Mouse (Mus musculus): Measurements from ENCODE around the gene Plcb4. TPM values are rescaled to one million over a fixed set of nuclear protein-coding genes. Genes with fewer than 3 reads are reported as not detected.

Gene Plcb4
- total RNA-seq, 2 experiments from 2014 or later, result 37.2 to 40.1 TPM

DNA sequence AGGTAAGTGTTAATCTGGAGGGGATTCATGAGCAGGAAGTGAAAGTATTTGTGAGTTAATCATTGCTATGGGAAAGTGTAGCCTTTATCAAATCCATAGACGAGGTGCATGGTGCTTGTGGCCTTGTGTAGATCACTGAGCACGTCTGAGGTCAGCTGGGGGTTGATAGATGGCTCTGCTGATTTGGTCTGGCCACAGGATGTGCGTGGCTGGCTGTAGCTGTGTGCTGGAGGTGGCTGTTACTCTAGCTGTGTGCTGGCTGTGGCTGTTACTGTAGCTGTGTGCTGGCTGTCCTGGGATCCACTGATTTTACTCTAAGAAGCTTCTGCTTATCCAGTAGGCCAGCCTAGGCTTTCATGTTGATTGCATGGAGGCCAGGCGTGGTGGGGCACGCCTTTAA is 91.9 kb downstream of the Plcb4 start:
- no peak for DNase-seq (ENCODE audit: low spot score in 2 of 2)

DNA sequence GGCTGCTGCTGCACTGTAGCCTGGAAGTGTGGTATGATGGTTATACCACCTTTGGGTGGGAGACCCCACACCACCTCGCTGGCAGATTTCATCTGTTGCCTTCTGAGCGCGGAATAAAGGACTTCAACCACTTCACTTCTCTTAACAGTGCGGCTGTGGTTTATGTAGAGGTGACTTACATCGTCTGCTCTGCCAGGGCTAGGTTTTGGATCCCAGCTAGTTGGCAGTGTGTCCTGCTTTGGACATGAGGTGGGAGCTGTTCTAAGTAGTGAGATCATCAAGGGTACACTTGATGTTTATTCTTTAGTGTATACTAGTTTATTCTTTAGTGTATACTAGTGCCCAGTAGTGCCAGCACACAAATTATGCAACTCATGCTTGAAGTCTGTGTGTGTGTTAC is 97.0 kb downstream of the Plcb4 start:
- no peak for DNase-seq (ENCODE audit: low spot score in 2 of 2)

DNA sequence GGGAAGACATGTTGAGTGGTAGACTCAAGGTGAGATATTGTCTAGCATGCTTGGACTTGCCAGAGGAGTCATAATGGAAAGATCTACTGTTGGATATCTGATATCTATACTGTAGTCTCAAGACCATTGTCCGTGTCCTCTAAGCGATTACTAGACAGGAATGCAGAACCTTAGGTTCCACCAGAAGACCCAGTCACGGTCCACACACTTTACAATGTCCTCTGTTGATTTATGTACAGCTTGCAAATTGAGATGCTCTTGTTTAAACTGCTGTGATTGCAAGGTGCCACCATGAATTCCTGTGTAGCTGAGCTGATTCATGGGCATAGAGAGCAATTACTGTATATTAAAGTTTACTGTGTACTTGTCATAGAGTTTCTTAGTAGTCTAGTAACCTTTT is 98.7 kb downstream of the Plcb4 start:
- no peak for DNase-seq (ENCODE audit: low spot score in 2 of 2)

GRCm38 (mm10) chr2:135759499-135760095 is 100.8 kb downstream of the Plcb4 start:
- DNase-seq (ENCODE audit: low spot score in 2 of 2), result no peak

DNA sequence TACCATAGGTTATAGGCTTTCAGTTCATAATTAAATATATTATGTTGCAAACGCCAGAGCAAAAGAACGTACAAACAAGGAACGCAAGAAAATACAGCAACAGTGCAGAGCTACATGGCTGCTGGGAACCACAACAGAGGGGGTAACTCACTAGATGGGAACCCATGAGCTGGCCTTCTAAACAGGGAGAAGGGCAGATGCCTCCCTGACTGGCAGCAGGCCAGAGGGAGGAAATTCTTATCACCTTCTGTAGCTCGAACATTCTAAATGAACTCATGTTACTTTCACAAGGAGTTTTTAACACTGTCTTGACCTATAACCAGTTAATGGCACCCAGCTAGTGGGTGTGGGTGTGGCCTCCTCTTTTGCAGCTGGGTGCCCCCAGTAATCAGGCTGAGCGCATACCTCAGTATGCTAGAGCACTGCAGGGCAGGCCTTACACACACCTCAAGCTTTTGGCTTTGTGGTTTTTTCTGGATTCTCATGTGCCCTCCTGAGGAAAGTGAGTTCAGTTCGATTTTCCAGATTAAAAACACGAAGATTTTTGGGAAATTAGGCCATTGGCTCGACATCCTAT is 102.5 kb downstream of the Plcb4 start:
- no peak for DNase-seq (ENCODE audit: low spot score in 2 of 2)

GRCm38 (mm10) chr2:135764706-135765105 is 105.9 kb downstream of the Plcb4 start:
- no peak for DNase-seq (ENCODE audit: low spot score in 2 of 2)

DNA sequence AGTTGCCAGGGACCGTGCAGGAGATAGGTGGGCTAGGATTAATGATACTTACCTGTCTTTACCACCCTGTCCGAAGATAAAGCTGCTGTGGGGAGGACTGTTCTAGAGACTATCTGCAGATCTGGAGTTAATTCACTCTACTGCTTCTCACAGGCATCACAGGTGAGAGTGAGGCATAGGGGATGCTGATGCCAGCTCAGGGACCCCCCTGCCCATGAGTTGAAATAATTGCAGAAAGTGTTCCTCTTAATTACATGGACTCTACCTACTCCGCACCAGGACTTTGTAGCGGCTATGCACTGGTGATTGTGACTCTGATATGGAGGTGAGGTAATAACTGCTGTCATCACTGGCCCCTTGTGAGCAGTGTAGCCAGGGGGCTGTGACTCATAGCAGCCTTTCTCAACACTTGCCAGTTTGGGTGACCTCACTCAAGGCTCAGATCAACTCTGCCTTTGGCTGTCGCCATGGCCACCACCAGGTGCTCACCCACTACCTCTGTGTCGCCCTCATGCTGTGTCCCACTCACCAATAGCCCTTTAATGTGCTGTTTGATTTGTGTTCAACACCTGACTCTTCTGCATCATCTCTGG is 107.8 kb downstream of the Plcb4 start:
- DNase-seq (ENCODE audit: low spot score in 2 of 2), result peak in 1 of 2 experiments; percentile 46

- no peak for DNase-seq (ENCODE audit: low spot score in 2 of 2)
Observed at GRCm38 (mm10) chr2:135767535-135767934, 108.7 kb downstream of the Plcb4 start.

GRCm38 (mm10) chr2:135769701-135770100 is 110.9 kb downstream of the Plcb4 start:
- DNase-seq (ENCODE audit: low spot score in 2 of 2), result no peak

DNA sequence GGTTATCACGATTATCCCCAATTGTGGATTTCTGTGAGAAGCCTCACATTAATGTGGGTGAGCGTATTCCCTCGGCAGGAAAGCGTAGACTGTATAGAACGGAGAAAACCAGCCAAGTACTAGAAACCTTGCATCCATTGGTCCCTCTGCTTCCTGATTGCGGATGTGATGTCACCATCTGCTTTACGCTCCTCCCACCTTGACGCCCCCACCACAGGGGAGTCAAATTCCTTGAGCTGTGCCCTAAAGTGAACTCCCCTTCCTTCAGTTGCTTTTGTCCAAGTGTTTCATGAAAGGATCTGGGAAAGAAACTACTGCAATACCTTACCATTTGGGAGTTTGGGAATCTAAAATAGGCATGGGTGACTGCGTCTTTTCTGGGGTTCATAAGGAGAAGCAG is 111.4 kb downstream of the Plcb4 start:
- no peak for DNase-seq (ENCODE audit: low spot score in 2 of 2)

- DNase-seq (ENCODE audit: low spot score in 2 of 2), result no peak
Observed at GRCm38 (mm10) chr2:135773194-135773972, 114.6 kb downstream of the Plcb4 start.

DNA sequence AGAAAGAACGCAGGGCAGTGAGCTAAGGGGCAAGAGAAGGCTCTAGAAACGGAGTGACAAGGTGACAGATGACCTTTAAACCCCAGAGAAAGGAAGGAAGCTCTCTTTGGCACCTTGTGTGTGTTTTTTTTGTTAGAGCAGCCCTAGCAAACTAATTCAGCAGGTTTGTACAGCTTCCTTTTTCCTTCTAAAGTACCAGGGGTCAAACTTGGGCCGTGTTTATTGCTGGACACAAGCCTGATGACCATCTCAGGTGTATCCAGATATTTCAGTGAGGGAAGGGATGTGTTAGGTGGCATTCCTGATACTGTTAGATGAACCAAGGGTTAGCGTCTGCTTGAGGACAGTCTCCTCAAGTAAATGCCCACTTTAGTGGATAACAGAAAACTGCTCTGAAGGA is 116.2 kb downstream of the Plcb4 start:
- DNase-seq (ENCODE audit: low spot score in 2 of 2), result no peak

- DNase-seq (ENCODE audit: low spot score in 2 of 2), result no peak
Observed at GRCm38 (mm10) chr2:135776131-135776775, 117.4 kb downstream of the Plcb4 start.

DNA sequence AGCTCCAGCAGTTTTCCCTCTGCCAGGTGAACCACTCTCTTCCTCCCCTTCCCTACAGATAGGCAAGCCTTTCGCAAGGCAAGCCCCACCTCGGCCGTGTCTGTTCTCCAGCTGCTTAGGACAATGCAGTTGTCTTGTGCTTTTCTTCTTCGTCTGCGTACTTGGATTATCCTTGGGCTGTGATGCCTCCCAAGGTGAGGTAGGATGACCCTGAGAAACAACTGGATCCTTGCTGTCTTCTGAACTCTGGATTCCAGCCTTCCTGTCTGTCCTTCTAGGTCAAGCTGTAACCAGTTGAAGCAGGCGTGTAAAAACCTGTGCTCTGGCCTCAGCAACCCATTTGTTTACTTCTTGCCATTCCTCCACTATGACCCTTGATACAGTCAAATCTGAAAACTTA is 122.6 kb downstream of the Plcb4 start:
- DNase-seq (ENCODE audit: low spot score in 2 of 2), result no peak

DNA sequence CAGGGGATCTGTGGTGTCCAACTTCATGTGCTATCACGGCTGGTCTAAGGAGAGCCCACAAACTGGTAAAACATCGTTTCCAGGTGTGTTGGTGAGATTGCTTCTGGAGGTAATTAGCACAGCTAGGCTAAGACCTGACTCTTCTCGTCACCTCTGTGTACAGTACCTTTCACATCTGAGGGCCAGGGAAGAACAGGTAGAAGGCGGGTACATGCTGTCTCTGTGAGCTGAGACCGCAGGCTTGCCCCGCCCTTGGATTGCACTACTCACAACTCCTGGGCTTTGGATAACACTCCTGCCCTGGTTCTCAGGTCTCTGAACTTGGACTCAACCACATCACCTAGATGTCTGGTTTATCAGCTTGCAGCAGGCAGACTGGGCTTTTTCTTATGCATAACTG is 128.6 kb downstream of the Plcb4 start:
- no peak for DNase-seq (ENCODE audit: low spot score in 2 of 2)

DNA sequence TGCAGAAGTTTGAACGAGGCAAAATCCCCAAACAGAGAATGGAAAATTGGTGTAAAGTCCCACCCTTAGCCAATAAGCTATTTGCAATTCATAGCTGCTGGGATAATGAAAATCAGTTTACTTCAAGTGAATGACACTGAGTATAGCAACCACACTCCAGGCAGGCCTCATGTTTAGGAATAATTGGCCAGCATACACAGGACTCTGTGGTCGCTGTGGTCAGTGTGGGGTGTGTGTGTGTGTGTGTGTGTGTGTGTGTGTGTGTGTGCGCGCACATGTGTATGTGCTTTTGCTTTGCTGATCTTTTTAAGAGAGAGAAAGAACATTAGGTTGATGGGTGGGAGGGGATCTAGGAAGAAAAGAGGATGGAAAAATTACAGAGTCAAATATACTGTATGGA is 134.1 kb downstream of the Plcb4 start:
- DNase-seq (ENCODE audit: low spot score in 2 of 2), result no peak

DNA sequence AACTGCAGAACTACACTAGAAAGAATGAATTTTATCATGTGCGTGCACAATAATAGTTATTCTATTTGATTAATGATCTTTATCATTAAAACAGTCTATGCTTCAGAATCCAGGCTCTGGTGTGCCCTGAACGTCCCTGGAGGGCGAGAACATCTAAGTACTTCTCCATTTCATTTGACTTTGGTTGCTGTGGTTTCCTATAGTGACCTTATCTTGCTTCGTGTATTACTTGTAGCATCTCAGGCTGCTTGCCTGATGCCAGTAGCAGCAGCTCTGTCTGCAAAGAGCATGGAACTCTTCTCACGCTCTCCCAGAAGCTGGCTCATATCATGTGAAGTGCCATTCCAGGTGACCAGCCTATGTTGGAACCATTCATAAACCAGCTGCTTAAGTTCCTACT is 137.9 kb downstream of the Plcb4 start:
- no peak for DNase-seq (ENCODE audit: low spot score in 2 of 2)

DNA sequence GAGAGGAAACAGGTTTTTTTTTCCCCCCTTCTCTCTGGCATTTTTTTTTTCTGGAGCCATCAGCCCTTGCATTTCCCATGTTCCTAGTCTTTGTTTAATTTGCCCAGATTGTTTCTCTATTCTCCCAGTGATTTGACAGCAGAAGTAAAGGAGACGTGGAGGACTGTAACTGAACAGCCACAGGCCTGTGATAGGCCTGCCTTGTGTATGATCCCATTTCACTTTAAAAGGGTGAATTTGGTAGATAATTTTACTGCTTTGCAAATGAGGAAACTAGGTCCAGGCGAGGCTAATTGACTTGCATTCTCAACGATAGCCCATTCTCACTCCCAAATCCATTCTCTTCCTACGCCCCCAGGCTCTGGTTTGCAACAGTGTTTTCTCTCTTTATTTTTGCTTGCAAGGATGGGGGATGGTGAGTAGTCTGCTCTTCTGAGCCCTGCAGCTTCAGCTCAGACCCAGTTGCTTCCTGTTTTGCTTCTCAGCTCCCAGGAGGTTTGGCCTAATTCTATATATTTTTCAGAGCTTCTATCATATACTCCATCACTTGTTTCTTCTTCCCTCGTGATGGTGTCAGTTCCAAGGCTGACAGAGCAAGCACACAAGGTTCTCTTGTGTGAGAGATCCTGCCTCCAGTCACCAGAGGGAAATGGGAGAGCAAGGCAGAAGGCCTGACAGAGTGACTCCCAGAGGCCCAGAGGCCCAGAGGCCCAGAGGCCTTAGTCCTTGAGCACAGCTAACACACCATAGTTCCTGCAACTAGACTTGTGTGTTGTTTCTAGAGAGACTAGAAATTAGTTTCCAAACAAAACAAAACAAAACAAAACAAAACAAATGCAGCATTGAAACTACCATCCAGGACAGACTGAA is 139.1 kb downstream of the Plcb4 start:
- no peak for DNase-seq (ENCODE audit: low spot score in 2 of 2)

DNA sequence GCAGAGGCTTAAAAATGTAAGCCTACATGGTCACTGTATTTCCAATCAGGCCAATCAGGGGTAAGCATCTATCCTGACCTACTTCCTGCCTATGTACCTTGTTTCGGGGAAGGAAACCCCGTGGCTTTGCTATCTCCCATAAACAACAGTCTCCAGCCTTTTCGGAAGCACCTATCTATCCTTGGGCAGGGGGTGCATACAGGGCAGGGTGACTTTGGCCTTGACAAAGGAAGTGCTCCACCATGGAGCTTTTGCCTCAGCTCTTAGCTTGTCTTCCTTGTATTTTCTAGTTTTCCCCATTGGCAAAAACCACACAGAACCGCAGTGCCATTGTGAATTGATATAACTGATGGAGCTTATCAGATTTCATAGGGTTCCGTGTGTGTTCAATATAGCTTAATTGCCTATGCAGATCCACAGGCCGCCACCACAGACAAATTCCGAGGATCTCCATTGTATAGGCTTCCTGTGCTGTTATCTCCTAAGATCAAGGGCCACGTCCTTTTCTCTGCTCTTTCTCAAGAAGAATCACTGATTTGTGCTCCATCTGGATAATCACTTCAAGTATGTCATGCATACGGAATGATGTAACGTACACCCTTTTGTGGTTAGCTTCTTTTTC is 140.4 kb downstream of the Plcb4 start:
- DNase-seq (ENCODE audit: low spot score in 2 of 2), result no peak

DNA sequence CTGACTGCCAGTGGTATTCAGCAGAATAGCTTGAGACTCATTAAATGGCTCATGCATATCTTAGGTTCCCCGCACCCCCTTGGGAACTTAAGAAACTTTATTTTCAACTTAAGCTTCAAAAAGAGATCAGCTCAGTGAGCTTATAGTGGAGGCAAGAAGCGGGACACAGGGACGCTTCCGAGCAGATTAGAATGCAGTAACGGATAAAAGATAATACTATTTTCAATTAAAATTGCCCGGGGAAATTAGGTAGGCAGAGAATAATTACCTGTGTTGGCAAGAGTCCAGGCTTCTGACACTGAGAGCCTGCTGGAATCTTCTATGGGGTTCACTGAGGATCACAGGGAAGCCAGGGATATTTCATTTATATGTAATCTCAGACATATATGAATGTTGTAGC is 141.6 kb downstream of the Plcb4 start:
- DNase-seq (ENCODE audit: low spot score in 2 of 2), result no peak
